ENCODE assay signal across 8 mouse cellular contexts in the genomic region with DNA sequence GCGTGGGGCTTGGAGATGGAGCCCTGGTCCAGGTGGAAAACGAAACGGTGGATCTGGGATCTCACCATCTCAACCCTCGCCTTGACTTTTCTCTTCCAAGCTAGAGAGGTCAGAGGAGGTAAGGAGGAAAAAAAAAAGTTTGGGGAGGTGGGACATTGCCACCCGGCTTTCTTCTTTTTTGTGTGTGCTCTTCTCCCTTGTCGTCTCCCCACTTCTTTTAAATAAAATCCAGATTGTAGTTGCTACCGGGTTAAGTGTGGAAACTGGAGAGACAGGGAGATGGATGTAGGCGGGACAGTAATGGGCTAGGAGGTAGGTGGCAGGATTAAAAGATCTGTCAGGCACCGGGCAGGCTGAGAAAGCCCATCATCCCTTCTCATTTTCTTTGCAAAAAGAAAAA. TPM values are rescaled to one million over a fixed set of nuclear protein-coding genes. Genes with fewer than 3 reads are reported as not detected.
A peak's percentile ranks its signal among the peaks of the same experiment; 100 is the strongest.
DNase-seq lines count a peak whose midpoint lies in the region; ATAC-seq and TF ChIP-seq lines count a peak whose summit lies in the region.

No protein-coding gene starts in this region.

- peaks cover 8% of the 10 kb centered on the region; the same call in 1 of the 2 replicates for H3K4me1 ChIP-seq in lung, embryonic 16.5 days (replicated peaks; ENCODE audit: control insufficient read depth, insufficient read depth, low read length)
- H3K4me1 ChIP-seq in lung, adult 2 months (ENCODE audit: control insufficient read depth, insufficient read depth, low read length): no peaks in the 10 kb centered on the region
- H3K4me1 ChIP-seq in limb, embryonic 15.5 days: no peaks in the 10 kb centered on the region
- H3K4me1 ChIP-seq in stomach, embryonic 15.5 days: peaks cover 5% of the 10 kb centered on the region; the same call in 1 of the 2 replicates

- no peak for TF ChIP-seq POLR2A in lung, adult 2 months (IDR thresholded peaks at IDR 0.05; ENCODE audit: borderline replicate concordance, extremely low read depth, low read depth, low read length)

- peak; percentile 3 to 16 for DNase-seq in cerebellum, postnatal 10 days
- no peak for DNase-seq in cerebellum, postnatal 4 days (ENCODE audit: low spot score in 2 of 2)
- DNase-seq in lung, adult 2 months: no peak
- no peak for DNase-seq in spleen, postnatal 4 days (ENCODE audit: low spot score in 2 of 2)
- DNase-seq in ovary, postnatal 14 days (ENCODE audit: low spot score): no peak

- no peak for TF ChIP-seq CTCF in lung, adult 2 months (IDR thresholded peaks at IDR 0.05; ENCODE audit: insufficient read depth, low read length)

- H3K9me3 ChIP-seq in lung, embryonic 16.5 days (ENCODE audit: control insufficient read depth, low read length): no peaks in the 10 kb centered on the region
- no peaks in the 10 kb centered on the region for H3K9me3 ChIP-seq in limb, embryonic 15.5 days
- no peaks in the 10 kb centered on the region for H3K9me3 ChIP-seq in stomach, embryonic 15.5 days

- H3K27me3 ChIP-seq in lung, embryonic 16.5 days (ENCODE audit: control insufficient read depth, insufficient read depth, low read depth, low read length): no peaks in the 10 kb centered on the region
- no peaks in the 10 kb centered on the region for H3K27me3 ChIP-seq in limb, embryonic 15.5 days
- no peaks in the 10 kb centered on the region for H3K27me3 ChIP-seq in stomach, embryonic 15.5 days (replicated peaks)

- 0% methylated on average over 9 of the region's 9 CpGs for WGBS in lung, embryonic 16.5 days
- under 1% methylated on average over 9 of the region's 9 CpGs for WGBS in lung, adult 2 months
- WGBS in limb, embryonic 15.5 days: under 1% methylated on average over 9 of the region's 9 CpGs
- 2% methylated on average over 9 of the region's 9 CpGs for WGBS in stomach, embryonic 15.5 days

- no peaks in the 10 kb centered on the region for H3K36me3 ChIP-seq in lung, embryonic 16.5 days (ENCODE audit: control insufficient read depth, insufficient read depth, low read length)
- H3K36me3 ChIP-seq in limb, embryonic 15.5 days: no peaks in the 10 kb centered on the region
- no peaks in the 10 kb centered on the region for H3K36me3 ChIP-seq in stomach, embryonic 15.5 days

- no peak overlapping the region for H3K27ac ChIP-seq in lung, embryonic 16.5 days (ENCODE audit: low read length)
- H3K27ac ChIP-seq in limb, embryonic 15.5 days: peak overlapping the region; percentile 85
- H3K27ac ChIP-seq in stomach, embryonic 15.5 days: no peak overlapping the region

- H3K4me2 ChIP-seq in lung, embryonic 16.5 days (ENCODE audit: low read depth, low read length): peak overlapping the region; percentile 96
- peak overlapping the region; percentile 72 for H3K4me2 ChIP-seq in limb, embryonic 15.5 days
- peak overlapping the region; percentile 86 for H3K4me2 ChIP-seq in stomach, embryonic 15.5 days

- ATAC-seq in lung, embryonic 16.5 days (ENCODE audit: low read depth): no peak
- ATAC-seq in limb, embryonic 15.5 days (ENCODE audit: insufficient number of reproducible peaks, low FRiP score, low TSS enrichment, low read depth): no peak
- no peak for ATAC-seq in stomach, embryonic 15.5 days (ENCODE audit: insufficient read depth, low FRiP score, low read depth)

- H3K4me3 ChIP-seq in lung, embryonic 16.5 days (ENCODE audit: low read length): peak overlapping the region; percentile 68
- no peak overlapping the region for H3K4me3 ChIP-seq in lung, adult 2 months (replicated peaks; ENCODE audit: extremely low read depth, low read depth, low read length)
- peak overlapping the region; percentile 54 for H3K4me3 ChIP-seq in limb, embryonic 15.5 days
- peak overlapping the region; percentile 60 for H3K4me3 ChIP-seq in stomach, embryonic 15.5 days (replicated peaks)

- H3K9ac ChIP-seq in lung, embryonic 16.5 days (ENCODE audit: low read length): peak overlapping the region; percentile 65
- H3K9ac ChIP-seq in limb, embryonic 15.5 days: peak overlapping the region; percentile 51
- H3K9ac ChIP-seq in stomach, embryonic 15.5 days: 0 out of 2 replicates have a peak overlapping the region, but pooled peaks have one; percentile 32

RNA-seq across cellular contexts. Expression of gene Col11a1, which starts 0.5 kb away (rescaled TPM):
- polyA plus RNA-seq in lung, embryonic 16.5 days (2015; fragmentation: Nextera tagmentation; extraction: Ambion mirVana): 7.8 and 11.4 TPM in 2 replicates
- 0.14 TPM in 1 of 2 replicates, not detected in the other for polyA plus RNA-seq in lung, adult 2 months (2012; rRNA removed)
- 173 and 192 TPM in 2 replicates for polyA plus RNA-seq in limb, embryonic 15.5 days (2015; fragmentation: Nextera tagmentation; extraction: Ambion mirVana)
- 13.6 and 15.4 TPM in 2 replicates for polyA plus RNA-seq in stomach, embryonic 15.5 days (2015; fragmentation: Nextera tagmentation; extraction: Ambion mirVana)

Comparison
In these comparisons a context has a peak if more than half of its experiments do, and no peak if none do; other contexts are left out.
1. DNase-seq: peak in cerebellum, postnatal 10 days (2 of 2); none in cerebellum, postnatal 4 days (0 of 2), lung, adult 2 months (single experiment), spleen, postnatal 4 days (0 of 2) and ovary, postnatal 14 days (single experiment).
2. RNA of gene Col11a1, which starts 0.5 kb away (polyA plus RNA-seq): 173 to 192 TPM in limb, embryonic 15.5 days; 13.6 to 15.4 TPM in stomach, embryonic 15.5 days, 7.8 to 11.4 TPM in lung, embryonic 16.5 days and 0.14 TPM in lung, adult 2 months; every median in the first group is over 10 times any median in the second.
3. Peak in every context shown above with its lines, with median percentiles within 50 percentile points of each other: H3K4me2 ChIP-seq and H3K9ac ChIP-seq.